Mouse (Mus musculus): ENCODE measurements around the gene Slc25a40.

Slc25a40 gene

GRCm38 (mm10) chr5:8489471-8490110 lies 66.9 kb downstream of the Slc25a40 start:
- DNase-seq (ENCODE audit: low spot score) = peak; percentile 61

DNA sequence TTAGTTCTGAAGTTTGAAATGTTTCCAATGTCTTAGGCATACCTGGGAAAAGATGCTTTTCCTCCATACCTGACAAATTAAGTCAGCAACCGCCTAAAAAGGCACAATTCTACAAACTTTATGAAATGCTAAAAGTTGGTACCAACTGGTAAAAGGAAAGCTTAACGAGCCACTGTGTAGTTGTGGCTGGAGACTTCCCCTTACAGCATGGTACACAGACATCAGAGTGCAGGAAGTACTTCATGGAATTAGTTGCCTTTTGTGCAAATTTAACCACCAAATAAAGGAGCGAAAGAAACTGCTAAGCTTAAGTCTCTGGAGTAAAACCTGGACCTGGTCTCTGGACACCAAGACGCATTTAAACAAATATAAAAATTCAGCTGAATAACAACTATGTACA lies 69.1 kb downstream of the Slc25a40 start:
- DNase-seq (ENCODE audit: low spot score) = no peak

Measured in adipocyte (in vitro differentiated cells).